In the genomic region with DNA sequence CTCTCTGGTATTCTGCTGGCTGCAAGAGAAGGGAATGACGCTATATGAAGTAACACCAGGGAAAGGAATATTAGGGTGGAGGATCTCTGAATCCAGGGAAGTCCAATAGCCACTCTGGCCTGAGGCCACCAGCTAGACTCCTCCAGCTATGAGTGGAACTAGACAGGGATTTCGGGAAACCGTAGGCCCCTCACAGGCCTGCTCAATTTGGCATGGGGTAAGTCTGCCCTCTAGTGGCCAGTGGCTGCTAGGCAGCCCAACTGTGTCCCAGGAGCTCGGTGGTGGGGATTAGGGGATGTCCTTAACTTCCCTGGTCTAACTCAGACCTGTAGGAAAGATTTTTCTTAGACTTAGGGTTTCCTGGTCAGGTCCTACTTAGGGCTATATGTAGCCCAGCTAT, we compare ENCODE assay signal across 9 mouse cellular contexts. TPM values are rescaled to one million over a fixed set of nuclear protein-coding genes. Genes with fewer than 3 reads are reported as not detected.
DNase-seq lines count a peak whose midpoint lies in the region; ATAC-seq lines count a peak whose summit lies in the region.
"Had no signal": no experiment of that assay in that cellular context is flagged by ENCODE, and none has a peak within 500 bp of the region (broad histone marks: within the 10 kb centered on the region; RNA-seq: fewer than 3 reads in every experiment).

No protein-coding gene starts in this region.

- H3K27ac ChIP-seq in heart, embryonic 12.5 days (ENCODE audit: poor library complexity, severe bottlenecking), result no peak overlapping the region
- H3K27ac ChIP-seq in kidney, embryonic 15.5 days, result no peak overlapping the region

- H3K4me3 ChIP-seq in heart, embryonic 12.5 days, result no peak overlapping the region
- H3K4me3 ChIP-seq in kidney, embryonic 15.5 days (replicated peaks), result no peak overlapping the region
- H3K4me3 ChIP-seq: erythroblast, embryonic 14.5 days had no signal

- H3K4me1 ChIP-seq in heart, embryonic 12.5 days (replicated peaks), result no peaks in the 10 kb centered on the region
- no peaks in the 10 kb centered on the region for H3K4me1 ChIP-seq in kidney, embryonic 15.5 days

- WGBS in heart, embryonic 12.5 days, result 18% methylated on average over 4 of the region's 4 CpGs
- 12% methylated on average over 4 of the region's 4 CpGs for WGBS in kidney, embryonic 15.5 days

- 0 out of 2 replicates have a peak, but pooled peaks cover 9% of the 10 kb centered on the region for H3K27me3 ChIP-seq in heart, embryonic 12.5 days (replicated peaks)
- H3K27me3 ChIP-seq in kidney, embryonic 15.5 days, result 0 out of 2 replicates have a peak, but pooled peaks cover 8% of the 10 kb centered on the region

- H3K9ac ChIP-seq in heart, embryonic 12.5 days, result no peak overlapping the region
- no peak overlapping the region for H3K9ac ChIP-seq in kidney, embryonic 15.5 days

- peak; percentile 75 for ATAC-seq in erythroblast, adult 5-6 weeks (replicated peaks; ENCODE audit: low FRiP score, poor library complexity, severe bottlenecking)
- peak; percentile 64; the same call in 1 of the 2 replicates for ATAC-seq in heart, embryonic 12.5 days (ENCODE audit: insufficient number of reproducible peaks, low FRiP score)
- ATAC-seq in kidney, embryonic 15.5 days (replicated peaks; ENCODE audit: low FRiP score), result peak; percentile 66
- ATAC-seq in monocyte, adult 5-6 weeks (replicated peaks; ENCODE audit: insufficient number of reproducible peaks, low FRiP score, low TSS enrichment, poor library complexity, severe bottlenecking), result peak; percentile 54

- no peak overlapping the region for H3K4me2 ChIP-seq in heart, embryonic 12.5 days
- H3K4me2 ChIP-seq in kidney, embryonic 15.5 days, result no peak overlapping the region

- no peaks in the 10 kb centered on the region for H3K9me3 ChIP-seq in heart, embryonic 12.5 days (replicated peaks)
- no peaks in the 10 kb centered on the region for H3K9me3 ChIP-seq in kidney, embryonic 15.5 days (replicated peaks)

- no peaks in the 10 kb centered on the region for H3K36me3 ChIP-seq in heart, embryonic 12.5 days
- no peaks in the 10 kb centered on the region for H3K36me3 ChIP-seq in kidney, embryonic 15.5 days

- peak; percentile 82 for DNase-seq in CD4-positive, CD25-positive, alpha-beta regulatory T cell, adult 2 months (ENCODE audit: low read depth, low spot score)
- peak; percentile 84 for DNase-seq in brain, adult 2 months (ENCODE audit: low read depth, low spot score)
- peak; percentile 78 for DNase-seq in liver
- DNase-seq in spleen, postnatal 14 days (ENCODE audit: low spot score in 2 of 2), result peak; percentile 40 to 59

RNA-seq across cellular contexts. Expression of a gene that starts 8.5 kb away (rescaled TPM):
- total RNA-seq in erythroblast, adult 5-6 weeks (2015; ENCODE audit: low replicate concordance), result 3.8 and 10.2 TPM in 2 replicates
- 1.8 and 2.1 TPM in 2 replicates for total RNA-seq in erythroblast, adult 5-6 weeks (2017; ENCODE audit: low replicate concordance)
- 11.6 and 11.7 TPM in 2 replicates for polyA plus RNA-seq in heart, embryonic 12.5 days (2016; fragmentation: Nextera tagmentation; extraction: Ambion mirVana)
- 8.8 and 9.5 TPM in 2 replicates for polyA plus RNA-seq in kidney, embryonic 15.5 days (2015; fragmentation: Nextera tagmentation; extraction: Ambion mirVana)
- total RNA-seq in monocyte, adult 5-6 weeks (2017), result 20.8 to 25.1 TPM (median 22.3 TPM) in 3 replicates

RNA-seq across cellular contexts. Expression of a gene that starts 9.2 kb away (rescaled TPM):
- not detected in 2 replicates for total RNA-seq in erythroblast, adult 5-6 weeks (2015; ENCODE audit: low replicate concordance)
- not detected in 2 replicates for total RNA-seq in erythroblast, adult 5-6 weeks (2017; ENCODE audit: low replicate concordance)
- 0.23 TPM in 1 of 2 replicates, not detected in the other for polyA plus RNA-seq in heart, embryonic 12.5 days (2016; fragmentation: Nextera tagmentation; extraction: Ambion mirVana)
- polyA plus RNA-seq in kidney, embryonic 15.5 days (2015; fragmentation: Nextera tagmentation; extraction: Ambion mirVana), result 0.38 TPM in 1 of 2 replicates, not detected in the other
- not detected in 3 replicates for total RNA-seq in monocyte, adult 5-6 weeks (2017)
- polyA plus RNA-seq: erythroblast, embryonic 14.5 days had no signal

RNA-seq across cellular contexts. Expression of a gene that starts 27.4 kb away (rescaled TPM):
- not detected in 2 replicates for total RNA-seq in erythroblast, adult 5-6 weeks (2015; ENCODE audit: low replicate concordance)
- total RNA-seq in erythroblast, adult 5-6 weeks (2017; ENCODE audit: low replicate concordance), result not detected in 2 replicates
- polyA plus RNA-seq in heart, embryonic 12.5 days (2016; fragmentation: Nextera tagmentation; extraction: Ambion mirVana), result 0.17 and 0.23 TPM in 2 replicates
- polyA plus RNA-seq in kidney, embryonic 15.5 days (2015; fragmentation: Nextera tagmentation; extraction: Ambion mirVana), result 0.14 TPM in 1 of 2 replicates, not detected in the other
- total RNA-seq in monocyte, adult 5-6 weeks (2017), result 0.58 TPM in 1 of 3 replicates, not detected in the others
